Mouse (Mus musculus): Measurements from ENCODE around the gene Gng7. TPM values are rescaled to one million over a fixed set of nuclear protein-coding genes. Genes with fewer than 3 reads are reported as not detected.

The Gng7 gene
- polyA plus RNA-seq, 1 experiment from 2014 or later = 4.7 TPM

GRCm38 (mm10) chr10:80972071-80972987, 42.4 kb downstream of the Gng7 start:
- DNase-seq (ENCODE audit: low spot score) (no peak), ATAC-seq (replicated peaks; ENCODE audit: low FRiP score, low TSS enrichment, low read depth) (no peak)
- Histone ChIP-seq H3K4me1 (replicated peaks; ENCODE audit: control insufficient read depth, insufficient read depth, low read length) (peaks cover 24% of the 10 kb centered on the region), H3K27ac (ENCODE audit: low read depth) (peak overlapping the region; percentile 30; the same call in 1 of the 2 replicates), H3K4me3 (ENCODE audit: low read depth, low read length) (no peak overlapping the region), H3K36me3 (ENCODE audit: control insufficient read depth, insufficient read depth, low read length) (no peaks in the 10 kb centered on the region), H3K27me3 (replicated peaks; ENCODE audit: control insufficient read depth, insufficient read depth, low read length) (no peaks in the 10 kb centered on the region), H3K4me2 (ENCODE audit: low read length) (no peak overlapping the region), H3K9ac (ENCODE audit: low read length) (no peak overlapping the region), H3K9me3 (ENCODE audit: control insufficient read depth, low read length) (peaks cover 4% of the 10 kb centered on the region; the same call in 1 of the 2 replicates)
- 39% methylated on average over 11 of the region's 11 CpGs for WGBS

- Histone ChIP-seq H3K4me2 (ENCODE audit: low read length) (no peak overlapping the region), H3K36me3 (ENCODE audit: control insufficient read depth, insufficient read depth, low read length) (no peaks in the 10 kb centered on the region), H3K9me3 (ENCODE audit: control insufficient read depth, low read length) (peaks cover 4% of the 10 kb centered on the region; the same call in 1 of the 2 replicates), H3K4me1 (replicated peaks; ENCODE audit: control insufficient read depth, insufficient read depth, low read length) (peaks cover 32% of the 10 kb centered on the region), H3K27me3 (replicated peaks; ENCODE audit: control insufficient read depth, insufficient read depth, low read length) (no peaks in the 10 kb centered on the region), H3K4me3 (ENCODE audit: low read depth, low read length) (no peak overlapping the region), H3K9ac (ENCODE audit: low read length) (no peak overlapping the region), H3K27ac (ENCODE audit: low read depth) (peak overlapping the region; percentile 30; the same call in 1 of the 2 replicates)
- ATAC-seq (replicated peaks; ENCODE audit: low FRiP score, low TSS enrichment, low read depth) = 0 out of 2 replicates have a peak, but pooled peaks have one; percentile 20
- WGBS = 48% methylated on average over 15 of the region's 15 CpGs
- DNase-seq (ENCODE audit: low spot score) = no peak
These were observed 43.2 kb downstream of the Gng7 start for GRCm38 (mm10) chr10:80971533-80971932.

- Histone ChIP-seq H3K9me3 (ENCODE audit: control insufficient read depth, low read length) (peaks cover 4% of the 10 kb centered on the region; the same call in 1 of the 2 replicates), H3K4me3 (ENCODE audit: low read depth, low read length) (no peak overlapping the region), H3K4me1 (replicated peaks; ENCODE audit: control insufficient read depth, insufficient read depth, low read length) (peaks cover 32% of the 10 kb centered on the region), H3K4me2 (ENCODE audit: low read length) (no peak overlapping the region), H3K27ac (ENCODE audit: low read depth) (no peak overlapping the region), H3K27me3 (replicated peaks; ENCODE audit: control insufficient read depth, insufficient read depth, low read length) (no peaks in the 10 kb centered on the region), H3K9ac (ENCODE audit: low read length) (no peak overlapping the region), H3K36me3 (ENCODE audit: control insufficient read depth, insufficient read depth, low read length) (no peaks in the 10 kb centered on the region)
- WGBS = 85% methylated on average over 8 of the region's 8 CpGs
- ATAC-seq (replicated peaks; ENCODE audit: low FRiP score, low TSS enrichment, low read depth) = no peak
- no peak for DNase-seq (ENCODE audit: low spot score)
These were observed 44.6 kb downstream of the Gng7 start for GRCm38 (mm10) chr10:80970159-80970558.

DNA sequence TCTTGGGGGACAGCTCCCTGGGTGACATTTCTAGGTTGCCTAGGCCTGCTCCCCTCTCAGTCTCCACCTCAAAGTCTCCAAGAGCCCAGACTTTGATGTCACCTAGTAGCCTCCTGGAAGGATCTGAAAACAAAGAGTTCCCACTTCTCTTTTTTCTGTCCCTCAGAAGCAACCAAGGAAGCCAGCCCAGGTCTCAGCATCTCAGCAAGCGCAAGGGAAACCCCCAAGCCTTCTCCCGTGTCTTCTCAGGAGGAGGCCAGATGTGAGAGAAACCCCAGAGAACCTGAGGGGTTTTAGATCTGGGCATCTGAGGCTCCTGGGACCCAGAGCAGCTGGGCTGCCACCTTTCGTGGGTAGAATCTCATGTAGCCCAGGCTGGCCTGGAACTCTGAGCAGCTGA, 45.4 kb downstream of the Gng7 start:
- Histone ChIP-seq H3K9me3 (ENCODE audit: control insufficient read depth, low read length) (peaks cover 4% of the 10 kb centered on the region; the same call in 1 of the 2 replicates), H3K36me3 (ENCODE audit: control insufficient read depth, insufficient read depth, low read length) (no peaks in the 10 kb centered on the region), H3K9ac (ENCODE audit: low read length) (no peak overlapping the region), H3K4me1 (replicated peaks; ENCODE audit: control insufficient read depth, insufficient read depth, low read length) (peaks cover 32% of the 10 kb centered on the region), H3K4me2 (ENCODE audit: low read length) (no peak overlapping the region), H3K4me3 (ENCODE audit: low read depth, low read length) (no peak overlapping the region), H3K27ac (ENCODE audit: low read depth) (no peak overlapping the region), H3K27me3 (replicated peaks; ENCODE audit: control insufficient read depth, insufficient read depth, low read length) (no peaks in the 10 kb centered on the region)
- no peak for DNase-seq (ENCODE audit: low spot score)
- WGBS = 85% methylated on average over 3 of the region's 3 CpGs
- no peak for ATAC-seq (replicated peaks; ENCODE audit: low FRiP score, low TSS enrichment, low read depth)

DNA sequence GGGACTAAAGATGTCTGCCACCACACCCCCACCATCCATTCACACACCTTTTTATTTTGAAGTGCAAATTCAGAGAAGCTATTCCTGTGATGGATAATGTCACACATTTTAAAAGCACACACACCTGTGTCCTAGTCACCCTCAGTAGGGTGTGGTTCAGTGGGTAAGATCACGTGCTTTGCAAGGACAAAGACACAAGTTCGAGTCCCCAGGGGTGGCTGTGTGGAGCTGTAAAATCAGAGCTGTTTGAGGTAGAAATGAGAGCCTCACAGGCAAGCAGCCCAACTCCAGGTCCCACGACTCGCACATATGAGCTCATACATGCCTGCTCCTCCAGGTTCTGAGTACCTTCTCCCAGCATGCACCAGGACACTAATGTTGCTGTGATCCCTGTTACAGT, 46.6 kb downstream of the Gng7 start:
- DNase-seq (ENCODE audit: low spot score) (no peak), ATAC-seq (replicated peaks; ENCODE audit: low FRiP score, low TSS enrichment, low read depth) (no peak)
- Histone ChIP-seq H3K36me3 (ENCODE audit: control insufficient read depth, insufficient read depth, low read length) (no peaks in the 10 kb centered on the region), H3K4me2 (ENCODE audit: low read length) (no peak overlapping the region), H3K4me3 (ENCODE audit: low read depth, low read length) (no peak overlapping the region), H3K9ac (ENCODE audit: low read length) (no peak overlapping the region), H3K9me3 (ENCODE audit: control insufficient read depth, low read length) (peaks cover 4% of the 10 kb centered on the region; the same call in 1 of the 2 replicates), H3K27ac (ENCODE audit: low read depth) (no peak overlapping the region), H3K4me1 (replicated peaks; ENCODE audit: control insufficient read depth, insufficient read depth, low read length) (peaks cover 36% of the 10 kb centered on the region), H3K27me3 (replicated peaks; ENCODE audit: control insufficient read depth, insufficient read depth, low read length) (no peaks in the 10 kb centered on the region)
- WGBS = 93% methylated on average over 4 of the region's 4 CpGs

- WGBS = 48% methylated on average over 3 of the region's 3 CpGs
- Histone ChIP-seq H3K9ac (ENCODE audit: low read length) (0 out of 2 replicates have a peak overlapping the region, but pooled peaks have one; percentile 10), H3K4me1 (replicated peaks; ENCODE audit: control insufficient read depth, insufficient read depth, low read length) (peaks cover 36% of the 10 kb centered on the region), H3K4me3 (ENCODE audit: low read depth, low read length) (no peak overlapping the region), H3K9me3 (ENCODE audit: control insufficient read depth, low read length) (peaks cover 4% of the 10 kb centered on the region; the same call in 1 of the 2 replicates), H3K27ac (ENCODE audit: low read depth) (no peak overlapping the region), H3K4me2 (ENCODE audit: low read length) (no peak overlapping the region), H3K36me3 (ENCODE audit: control insufficient read depth, insufficient read depth, low read length) (no peaks in the 10 kb centered on the region), H3K27me3 (replicated peaks; ENCODE audit: control insufficient read depth, insufficient read depth, low read length) (no peaks in the 10 kb centered on the region)
- no peak for DNase-seq (ENCODE audit: low spot score)
- ATAC-seq (replicated peaks; ENCODE audit: low FRiP score, low TSS enrichment, low read depth) = no peak
These were observed 47.6 kb downstream of the Gng7 start for GRCm38 (mm10) chr10:80967101-80967656.

GRCm38 (mm10) chr10:80966296-80966695, 48.4 kb downstream of the Gng7 start:
- Histone ChIP-seq H3K9ac (ENCODE audit: low read length) (no peak overlapping the region), H3K27me3 (replicated peaks; ENCODE audit: control insufficient read depth, insufficient read depth, low read length) (no peaks in the 10 kb centered on the region), H3K4me2 (ENCODE audit: low read length) (no peak overlapping the region), H3K9me3 (ENCODE audit: control insufficient read depth, low read length) (peaks cover 4% of the 10 kb centered on the region; the same call in 1 of the 2 replicates), H3K4me3 (ENCODE audit: low read depth, low read length) (no peak overlapping the region), H3K4me1 (replicated peaks; ENCODE audit: control insufficient read depth, insufficient read depth, low read length) (peaks cover 37% of the 10 kb centered on the region), H3K27ac (ENCODE audit: low read depth) (no peak overlapping the region), H3K36me3 (ENCODE audit: control insufficient read depth, insufficient read depth, low read length) (no peaks in the 10 kb centered on the region)
- ATAC-seq (replicated peaks; ENCODE audit: low FRiP score, low TSS enrichment, low read depth) = no peak
- 35% methylated on average over 12 of the region's 12 CpGs for WGBS
- DNase-seq (ENCODE audit: low spot score) = no peak

- no peak overlapping the region; the same call in 1 of the 2 replicates for H3K9ac ChIP-seq (ENCODE audit: low read length)
- no peaks in the 10 kb centered on the region for H3K27me3 ChIP-seq (replicated peaks; ENCODE audit: control insufficient read depth, insufficient read depth, low read length)
- 0 out of 2 replicates have a peak overlapping the region, but pooled peaks have one; percentile 77 for H3K27ac ChIP-seq (ENCODE audit: low read depth)
- ATAC-seq (replicated peaks; ENCODE audit: low FRiP score, low TSS enrichment, low read depth) (no peak), DNase-seq (ENCODE audit: low spot score) (no peak)
- H3K9me3 ChIP-seq (ENCODE audit: control insufficient read depth, low read length) = no peaks in the 10 kb centered on the region
- H3K4me2 ChIP-seq (ENCODE audit: low read length) = no peak overlapping the region
- H3K4me3 ChIP-seq (ENCODE audit: low read depth, low read length) = no peak overlapping the region
- H3K4me1 ChIP-seq (replicated peaks; ENCODE audit: control insufficient read depth, insufficient read depth, low read length) = peaks cover 47% of the 10 kb centered on the region
- 51% methylated on average over 12 of the region's 12 CpGs for WGBS
- no peaks in the 10 kb centered on the region for H3K36me3 ChIP-seq (ENCODE audit: control insufficient read depth, insufficient read depth, low read length)
These were observed 51.4 kb downstream of the Gng7 start for GRCm38 (mm10) chr10:80963031-80963975.

Data from intestine, embryonic 14.5 days (tissue).